Mouse (Mus musculus) olfactory bulb, adult 2 months (tissue): ENCODE results near the gene Cd101.

Source experiments
- CTCF ChIP-seq: fragments of 200-500 bp; IDR thresholded peaks from 2 replicates; pipeline ENCODE4 v1.5.1; 2012; ENCODE audit warnings: low read depth, mild to moderate bottlenecking, low read length, moderate library complexity; ENCODE audit not compliant: insufficient read depth
- POLR2A ChIP-seq: fragments of 200-500 bp; IDR thresholded peaks from 2 replicates; pipeline ENCODE4 v1.6.1; 2012; ENCODE audit warnings: mild to moderate bottlenecking, low read depth, low read length, moderate library complexity; ENCODE audit not compliant: insufficient read depth

DNA sequence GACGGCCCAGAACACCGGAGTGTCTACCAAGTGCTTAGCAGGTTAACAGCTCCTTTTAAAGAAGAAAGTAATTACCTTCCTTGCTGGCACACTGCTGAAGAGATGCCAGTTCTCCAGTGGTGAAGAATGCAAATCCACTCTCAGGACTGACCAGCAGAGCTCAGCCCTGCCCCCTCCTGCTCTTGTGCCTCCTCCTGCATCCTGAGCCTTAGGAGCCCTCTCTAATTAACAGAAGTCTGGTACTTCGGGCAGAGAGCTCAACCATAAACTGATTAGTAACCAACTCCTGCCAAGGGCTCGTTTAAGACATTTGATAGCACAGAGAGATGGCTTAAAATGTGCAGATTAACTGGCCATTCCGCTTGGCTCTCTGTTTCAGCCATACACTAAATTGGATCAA is 39.3 kb upstream of the Cd101 start:
- TF ChIP-seq POLR2A (no peak), CTCF (no peak)
